Mouse (Mus musculus) cerebellum, postnatal 25 days (tissue): Measurements from ENCODE around the gene Cracr2a.

Source experiments
- DNase-seq, 2 experiments: peaks; one replicate each; pipeline ENCODE4 v3.0.0; 2021; ENCODE audit warnings: mixed read lengths in 2 of 2

The Cracr2a gene

DNA sequence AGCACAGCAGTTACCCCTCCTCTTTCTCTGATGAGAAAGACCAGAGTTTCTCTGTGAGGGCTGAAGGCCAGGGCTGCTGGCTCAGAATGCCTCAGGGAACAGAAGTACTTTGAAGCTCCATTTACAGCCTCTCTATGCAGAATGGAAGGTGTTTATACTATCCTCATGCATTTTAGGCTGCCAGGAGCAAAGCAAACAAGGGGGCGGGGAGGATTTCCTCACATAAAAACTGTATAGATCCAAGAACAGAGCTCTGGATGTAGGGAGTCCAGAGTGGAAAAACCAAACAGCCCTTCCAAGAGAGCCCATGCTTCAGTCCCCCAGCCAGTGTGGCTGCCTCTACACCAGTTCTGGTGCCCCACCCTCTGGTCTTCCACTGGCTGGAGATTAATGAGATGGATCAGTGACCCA lies 147.1 kb downstream of the Cracr2a start:
- DNase-seq, result no peak

DNA sequence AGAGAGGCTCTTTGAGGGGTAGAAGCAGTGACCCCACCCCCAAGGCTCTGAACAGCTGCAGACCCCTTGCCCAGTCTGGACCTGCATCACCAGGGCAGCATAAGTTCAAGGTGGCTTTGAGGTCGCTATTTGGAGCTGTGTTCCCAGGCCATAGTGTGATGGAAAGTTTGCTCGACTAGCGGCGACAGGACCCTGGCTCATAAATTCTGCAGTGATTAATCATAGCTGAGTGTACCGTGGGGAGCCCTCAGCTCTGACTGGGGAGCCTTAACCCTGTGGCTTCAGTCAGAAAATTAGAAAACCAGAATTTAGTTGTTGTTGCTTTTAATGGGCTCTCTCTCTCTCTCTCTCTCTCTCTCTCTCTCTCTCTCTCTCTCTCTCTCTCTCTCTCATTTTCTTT lies 153.8 kb downstream of the Cracr2a start:
- no peak for DNase-seq

DNA sequence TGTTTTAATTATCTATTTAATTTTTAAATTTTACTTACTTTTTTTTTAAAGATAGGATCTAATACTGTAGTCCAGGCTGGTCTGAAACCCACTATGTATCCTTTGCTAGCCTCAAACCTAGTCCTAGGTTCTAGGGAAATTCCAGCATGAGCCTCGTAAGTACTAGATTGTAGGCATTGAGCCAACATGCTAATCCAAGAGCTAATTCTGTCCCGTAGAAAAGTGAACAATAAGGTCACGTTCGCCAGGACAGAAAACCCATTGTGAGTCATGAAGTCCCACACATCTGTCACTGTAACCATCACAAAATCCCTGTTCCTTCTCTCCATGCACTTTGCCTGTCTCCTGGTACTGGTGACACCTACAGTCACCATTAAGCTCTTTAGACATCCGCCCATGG lies 154.3 kb downstream of the Cracr2a start:
- DNase-seq, result no peak

DNA sequence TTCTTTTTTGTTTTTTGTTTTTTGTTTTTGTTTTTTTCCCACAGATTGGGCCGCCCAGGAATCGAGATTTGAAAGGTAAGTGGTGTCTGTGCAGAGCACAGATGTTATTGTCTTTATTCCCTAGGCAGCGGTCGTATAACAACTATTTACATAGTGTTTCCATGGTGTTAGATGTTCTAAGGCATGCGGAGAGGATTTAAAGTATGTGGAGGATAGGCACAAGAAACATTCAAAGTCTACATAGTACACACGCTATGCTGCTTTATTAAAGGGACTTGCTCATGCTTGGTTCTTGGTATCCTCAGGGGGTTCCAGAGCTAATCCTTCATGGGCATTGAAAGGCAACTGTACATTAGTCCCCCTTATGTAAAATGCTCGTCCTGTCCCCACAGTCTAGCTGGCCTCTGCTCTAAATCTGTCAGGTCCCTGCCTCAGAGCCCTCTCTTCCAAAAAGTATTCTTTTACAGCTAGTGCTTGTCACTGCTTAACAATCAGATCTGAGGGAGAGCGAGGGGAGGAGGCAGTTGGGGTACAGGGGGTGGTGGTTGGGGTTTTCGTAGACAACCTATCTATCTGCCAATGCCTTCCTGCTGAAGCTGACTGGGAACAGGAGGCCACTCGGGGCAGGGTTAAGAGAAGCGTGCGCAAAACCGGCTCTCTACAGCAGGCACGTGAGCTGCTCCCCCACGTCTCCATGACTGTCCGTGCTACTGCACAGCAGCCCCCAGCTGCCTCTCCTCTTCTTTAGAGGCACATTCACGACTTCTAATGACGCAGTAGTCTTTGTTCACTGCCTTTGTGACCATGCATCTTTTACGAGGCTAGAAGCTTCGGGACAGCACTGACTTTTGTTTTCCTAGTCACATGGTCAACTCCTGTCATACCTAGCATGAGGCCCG lies 156.3 kb downstream of the Cracr2a start:
- no peak for DNase-seq

DNA sequence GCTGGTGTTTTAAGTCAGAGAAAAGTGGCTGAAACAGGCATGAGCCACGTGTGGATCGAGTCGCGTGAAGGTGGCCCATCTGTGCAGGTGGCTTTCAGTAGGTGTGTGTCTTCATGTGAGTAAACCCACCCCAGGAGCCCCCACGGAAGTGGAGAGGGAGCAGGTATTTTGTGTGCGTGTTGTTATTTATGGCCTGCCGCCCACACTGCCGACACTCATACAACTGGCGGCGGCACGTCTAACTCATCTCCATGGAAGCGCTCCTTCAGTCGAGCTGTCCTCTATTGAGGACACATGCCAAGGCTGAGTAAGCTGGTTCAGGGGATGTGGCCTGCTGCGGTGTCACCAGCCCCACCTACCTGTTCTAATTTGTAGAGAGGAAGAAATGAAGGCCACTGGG lies 158.7 kb downstream of the Cracr2a start:
- DNase-seq, result no peak

DNA sequence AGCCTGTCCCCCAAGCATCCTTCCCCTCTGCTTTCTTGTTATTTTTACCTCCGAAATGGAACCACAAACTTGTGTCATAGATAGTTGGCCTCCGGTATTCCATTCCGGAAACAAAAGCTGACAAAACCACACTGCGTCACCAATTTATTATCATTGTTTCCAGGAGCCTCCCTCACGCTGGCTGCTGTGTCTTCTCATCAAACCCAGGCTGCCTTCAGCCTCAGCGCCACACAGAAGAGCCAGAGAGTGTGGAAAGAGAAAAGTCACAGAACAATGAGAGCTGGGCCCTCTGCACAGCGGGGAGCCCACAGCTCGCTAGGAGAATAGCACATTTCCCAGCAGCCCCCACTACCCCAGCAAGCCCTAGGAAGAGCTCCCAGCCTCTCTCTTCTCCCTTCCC lies 162.0 kb downstream of the Cracr2a start:
- no peak for DNase-seq
